Mouse (Mus musculus) CD8-positive naive resting alpha-beta T cell, adult 2 months (primary cell): ENCODE measurements around the gene Tmem216.

Source experiments
- DNase-seq, 2 experiments: peaks; one replicate each; pipeline ENCODE4 v3.0.0; 2022; ENCODE audit warnings: low read depth in 2 of 2, low spot score in 2 of 2

The Tmem216 gene

DNA sequence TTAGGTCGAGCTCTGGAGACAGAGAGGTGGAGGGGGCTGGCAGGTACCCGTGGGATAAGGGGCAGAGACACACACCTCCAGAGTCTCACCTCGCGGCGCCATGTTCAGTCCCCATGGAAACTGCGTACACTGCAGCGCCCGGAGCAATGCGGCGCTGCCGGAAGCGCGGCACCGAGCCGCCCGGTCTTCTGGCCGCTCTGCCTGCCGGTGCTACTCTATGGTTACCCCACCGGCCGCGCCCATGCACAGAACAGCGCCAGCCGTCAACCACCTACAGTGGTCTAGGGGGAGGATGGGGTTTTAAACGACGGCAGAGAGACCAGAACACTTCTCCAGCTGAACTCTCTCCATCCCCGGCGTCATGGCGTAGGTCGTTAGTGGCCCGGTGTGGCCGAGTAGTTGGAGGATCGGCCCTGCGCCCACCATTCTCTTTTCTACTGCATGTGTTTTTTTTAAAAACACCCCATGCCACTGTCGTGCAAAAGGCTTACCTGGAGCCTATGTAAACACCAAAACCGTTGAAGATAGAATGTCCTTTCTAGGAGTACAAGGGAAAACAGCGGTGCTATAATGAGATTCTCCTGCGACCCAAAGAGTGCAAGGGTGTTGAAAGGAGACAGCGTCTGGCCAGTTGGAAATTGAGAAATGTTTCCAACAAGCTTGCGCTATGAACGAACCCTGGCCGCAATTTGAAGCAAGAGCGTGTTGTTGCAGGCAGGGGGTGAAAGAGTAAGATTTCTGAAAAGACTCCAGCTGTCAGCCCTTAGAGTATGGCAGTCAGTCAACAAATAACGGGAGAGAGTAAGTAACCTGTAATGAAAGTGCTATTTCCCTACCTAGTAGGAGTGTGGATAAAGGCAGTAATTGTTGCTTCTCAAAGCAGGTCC, at the start of gene Tmem216:
Gene Tmem216, minus strand, starts transcription at position 615 of the 887 bp plus-strand sequence.
- peak; percentile 74 to 80 for DNase-seq

GRCm38 (mm10) chr19:10605293-10605900, 49.4 kb upstream of the Tmem216 start, which contains the start of the genes Ddb1 and Tkfc:
Gene Ddb1, plus strand, starts transcription at chr19:10605327.
Gene Tkfc, minus strand, starts transcription at chr19:10605654.
- DNase-seq, result peak; percentile 97 to 99

- DNase-seq, result no peak
Measured at GRCm38 (mm10) chr19:10604534-10604933, 48.5 kb upstream of the Tmem216 start.

DNA sequence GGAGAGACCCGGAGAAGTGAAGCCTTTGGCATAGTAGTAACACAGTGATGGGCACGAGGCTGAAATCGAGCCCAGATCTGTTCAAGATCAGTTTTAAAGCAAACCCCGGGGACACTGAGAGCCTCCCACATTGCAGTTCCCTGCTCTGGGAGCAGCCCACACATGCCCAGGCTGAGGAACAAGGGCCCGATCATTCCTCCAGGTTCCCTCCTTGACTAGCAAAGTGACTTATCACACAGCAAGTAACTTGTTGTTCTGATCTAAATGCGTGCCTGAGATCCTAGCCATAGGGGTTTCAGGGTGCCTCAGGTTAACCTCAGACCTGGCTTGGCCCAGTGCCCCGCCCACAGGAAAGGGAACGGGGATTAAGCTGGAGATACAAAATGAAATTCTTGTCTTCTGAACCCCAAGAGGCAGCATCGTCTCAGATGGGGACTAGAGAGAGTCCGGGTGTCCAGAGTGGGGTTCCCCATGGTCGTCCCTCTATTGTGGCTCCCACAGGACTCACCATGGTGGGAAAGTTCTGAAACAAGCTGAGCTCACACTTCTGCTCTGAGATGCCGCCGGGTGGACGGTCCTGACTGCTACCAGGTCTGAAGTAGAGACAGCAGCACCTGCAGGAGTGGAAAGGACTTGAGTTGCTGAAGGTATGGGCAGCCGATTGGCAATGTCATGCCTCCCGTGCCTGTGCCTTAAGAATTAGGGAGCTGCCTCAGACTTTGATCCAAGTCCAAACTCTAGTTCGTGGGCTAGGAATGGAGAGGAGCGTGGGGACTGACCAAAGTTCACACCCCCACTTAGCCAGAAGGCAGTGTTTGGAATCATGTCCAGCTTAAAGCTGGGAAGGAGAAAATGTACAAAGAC, 47.9 kb upstream of the Tmem216 start:
- DNase-seq, result no peak

GRCm38 (mm10) chr19:10602787-10603186, 46.7 kb upstream of the Tmem216 start:
- DNase-seq, result peak; percentile 77 to 85

- no peak for DNase-seq
Measured at GRCm38 (mm10) chr19:10602247-10602769, 46.3 kb upstream of the Tmem216 start.

GRCm38 (mm10) chr19:10599648-10600047, 43.6 kb upstream of the Tmem216 start:
- DNase-seq, result no peak

- DNase-seq, result peak; percentile 21 to 22
Measured at GRCm38 (mm10) chr19:10598188-10598587, 42.1 kb upstream of the Tmem216 start.

DNA sequence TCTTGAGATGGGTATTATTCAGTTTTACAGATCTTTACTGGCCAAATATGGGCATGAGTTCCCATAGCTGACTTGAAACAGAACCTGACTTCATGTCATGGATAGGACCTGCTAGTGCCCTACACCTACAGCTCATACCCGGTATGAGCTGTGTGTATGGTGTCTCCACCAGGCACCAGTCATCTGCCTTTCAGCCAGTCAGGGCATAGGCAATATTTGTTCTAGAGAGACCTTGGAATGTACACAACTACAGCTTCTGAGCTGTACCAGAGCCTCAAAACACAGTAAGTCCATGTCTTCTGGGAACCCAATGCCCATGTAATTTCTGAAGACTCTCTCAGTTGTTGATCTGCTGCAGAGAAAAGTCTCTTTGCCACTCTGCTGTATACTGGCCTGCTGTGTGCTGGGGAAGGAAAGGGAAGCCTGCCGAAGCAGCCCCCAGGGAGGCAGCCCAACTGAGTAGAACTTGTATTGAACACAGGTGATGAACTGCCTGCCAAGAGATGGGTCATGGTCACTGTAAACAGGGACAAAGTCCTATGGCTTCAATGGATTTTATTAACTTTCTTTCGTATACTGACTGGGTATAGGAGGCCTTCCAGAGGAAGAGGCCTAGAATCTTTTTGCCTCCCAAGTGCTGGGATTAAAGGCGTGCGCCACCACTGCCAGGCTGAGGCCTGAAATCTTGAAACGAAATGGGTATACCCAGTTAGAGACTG, 35.8 kb upstream of the Tmem216 start:
- no peak for DNase-seq

DNA sequence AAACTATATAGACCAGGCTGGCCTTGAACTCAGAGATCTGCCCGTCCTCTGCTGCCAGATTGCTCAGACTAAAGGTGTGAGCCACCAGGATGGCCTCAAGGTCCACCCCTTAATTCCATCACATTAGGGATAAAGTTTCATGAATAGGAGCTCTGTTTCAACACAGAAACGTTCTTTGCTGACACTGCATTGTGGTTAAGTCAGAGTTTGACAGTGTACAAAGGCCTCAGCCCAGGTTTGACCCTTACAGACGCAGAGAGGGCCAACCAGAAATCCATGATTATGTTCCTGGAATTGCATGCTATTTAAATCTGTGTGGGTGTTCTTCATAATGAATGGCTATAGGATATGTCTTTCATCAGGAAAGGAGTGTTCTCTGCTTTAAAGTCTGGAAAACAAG, 34.3 kb upstream of the Tmem216 start:
- DNase-seq, result no peak

- DNase-seq, result no peak
Measured at GRCm38 (mm10) chr19:10589127-10589857, 33.3 kb upstream of the Tmem216 start.

GRCm38 (mm10) chr19:10587231-10587630, 31.2 kb upstream of the Tmem216 start:
- DNase-seq, result no peak

- DNase-seq, result no peak
Measured at GRCm38 (mm10) chr19:10585112-10585511, 29.1 kb upstream of the Tmem216 start.

DNA sequence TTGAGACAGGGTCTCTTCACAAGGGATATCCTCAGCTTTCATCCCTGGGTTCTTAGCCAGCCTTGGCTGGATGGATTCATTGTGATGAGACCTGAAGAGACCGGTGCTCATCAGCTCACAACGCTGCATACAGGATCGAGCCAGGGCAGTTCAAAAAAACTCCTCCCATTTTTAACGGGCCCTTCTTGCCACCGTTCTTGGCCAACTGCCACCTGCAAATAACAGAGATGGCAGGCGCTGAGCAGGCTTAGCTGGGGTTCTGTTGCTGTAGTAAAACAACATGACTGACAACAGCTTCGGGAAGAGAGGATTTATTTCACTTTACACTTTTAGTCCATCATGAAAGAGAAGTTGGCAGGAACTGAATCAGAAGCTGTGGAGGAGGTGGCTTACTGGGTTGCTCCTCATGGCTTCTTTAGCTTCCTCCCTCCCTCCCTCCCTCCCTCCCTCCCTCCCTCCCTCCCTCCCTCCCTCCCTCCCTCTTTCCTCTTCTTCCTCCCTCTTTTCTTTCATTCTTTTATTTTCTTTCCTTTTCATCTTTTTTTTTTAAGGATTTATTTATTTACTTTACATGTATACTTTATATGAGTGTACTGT, 27.6 kb upstream of the Tmem216 start:
- DNase-seq, result no peak

DNA sequence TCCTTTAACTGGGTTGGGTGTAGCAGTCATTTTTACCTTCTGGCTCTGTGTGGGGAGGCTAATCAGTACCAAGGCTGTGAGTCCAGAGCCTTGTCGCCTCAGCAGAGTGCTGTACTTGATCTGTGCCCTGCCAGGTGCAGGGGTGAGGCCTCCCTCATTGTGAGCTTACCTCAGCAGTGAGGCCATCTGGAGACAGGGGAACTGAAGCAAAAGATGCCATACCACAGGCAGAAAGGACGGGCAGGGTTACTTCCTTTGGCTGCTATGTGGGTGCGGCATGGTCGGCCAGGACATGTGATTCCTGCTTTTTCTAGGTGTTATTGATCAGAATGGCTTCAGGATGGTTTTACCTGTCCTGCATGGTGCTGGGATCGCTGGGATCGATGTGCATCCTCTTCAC, 25.9 kb upstream of the Tmem216 start:
- no peak for DNase-seq

DNA sequence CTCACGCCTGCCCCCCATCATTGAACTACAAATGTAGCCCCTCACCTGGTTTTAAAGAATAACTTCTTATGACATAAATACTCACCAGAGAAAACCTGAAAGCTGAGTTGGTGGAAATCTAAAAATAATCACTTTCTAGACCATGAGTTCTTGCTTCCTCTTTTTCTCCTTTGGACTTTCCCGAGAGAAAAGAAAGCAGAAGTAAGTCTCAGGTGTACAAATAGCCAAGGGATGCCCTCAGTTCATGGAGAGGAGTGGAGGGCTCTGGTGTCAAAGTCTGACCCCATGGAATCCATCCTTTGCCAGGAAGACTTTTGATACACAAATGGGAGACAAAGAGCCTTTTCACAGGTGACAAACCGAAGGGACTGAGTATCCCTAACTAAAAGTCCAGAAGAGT, 24.7 kb upstream of the Tmem216 start:
- no peak for DNase-seq

DNA sequence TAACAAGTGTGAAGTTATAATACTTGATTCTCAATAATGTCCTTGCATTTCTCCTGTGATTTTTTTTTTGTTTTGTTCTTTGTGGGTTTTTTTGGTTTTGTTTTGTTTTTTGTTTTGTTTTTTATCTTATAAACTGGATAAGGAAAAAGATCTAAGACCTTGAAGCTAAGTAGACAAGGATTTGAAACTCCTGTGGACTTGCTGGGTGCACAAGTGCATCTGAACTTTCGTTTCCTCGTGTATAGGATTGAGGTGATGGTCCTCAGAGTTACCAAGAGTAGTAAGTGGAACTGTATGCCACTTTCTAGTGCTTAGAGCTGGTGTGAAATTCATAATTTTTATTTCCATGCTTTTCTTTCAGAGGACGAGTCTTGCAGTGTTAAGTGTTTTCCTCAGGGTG, 24.1 kb upstream of the Tmem216 start:
- DNase-seq, result no peak

DNA sequence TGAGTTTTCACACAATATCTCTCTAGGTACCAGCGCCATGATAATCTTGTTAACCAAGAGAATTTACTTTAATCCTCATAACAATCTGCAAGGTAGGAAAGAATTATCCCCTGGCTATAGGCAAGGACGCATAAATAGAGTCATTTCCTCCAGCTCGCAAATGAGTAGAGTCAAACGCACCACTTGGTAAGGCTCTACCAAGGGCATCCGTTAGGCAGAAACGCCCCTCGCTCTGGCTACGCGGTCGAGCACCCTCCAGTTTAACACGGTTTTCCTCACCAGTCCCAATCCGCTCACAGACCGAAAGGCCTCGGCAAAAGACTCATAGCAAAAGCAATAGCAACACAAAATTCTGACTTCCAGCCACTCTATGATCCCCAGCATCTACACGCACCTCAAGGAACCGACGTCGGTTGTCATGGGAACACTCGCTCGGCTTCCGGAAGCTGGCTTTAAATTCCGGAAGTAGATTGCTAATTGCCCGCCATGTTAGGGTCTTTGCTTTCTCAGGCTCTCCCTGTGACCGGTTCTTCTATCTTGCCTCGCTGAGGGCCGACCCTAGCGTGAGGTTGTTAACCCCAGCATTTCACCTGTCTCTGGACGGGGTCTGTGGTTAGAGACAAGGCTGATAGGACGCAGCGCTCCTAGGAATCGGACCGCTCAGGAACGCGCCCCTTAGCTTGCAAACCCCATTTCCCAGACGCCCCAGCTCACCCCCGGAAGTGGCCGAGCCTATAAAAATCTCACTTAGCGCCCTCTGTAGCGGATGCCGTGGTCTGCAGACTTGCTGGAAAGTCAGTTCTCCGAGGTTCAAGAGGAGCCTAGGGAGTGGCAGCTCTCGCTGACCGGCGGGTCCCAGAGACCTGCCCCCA, 20.9 kb upstream of the Tmem216 start, which contains the start of the genes Cyb561a3 and Tmem138:
Gene Cyb561a3, plus strand, starts transcription at position 483 of the 872 bp plus-strand sequence.
Gene Tmem138, minus strand, starts transcription at position 673 of the 872 bp plus-strand sequence.
- DNase-seq, result peak; percentile 87 to 91
